Mouse (Mus musculus) small intestine, adult 2 months (tissue): ENCODE data around the gene Gm36079.
"Not testable (repeated sequence)": the region's sequence is repeated elsewhere in the genome, so short reads cannot be mapped to it uniquely, and the experiment has no call there.

Experiments used
- CTCF ChIP-seq: fragments of 200-500 bp; IDR thresholded peaks from 2 replicates; pipeline ENCODE4 v1.5.1; 2012; ENCODE audit warnings: low read depth, mild to moderate bottlenecking, control low read depth, inconsistent platforms, low read length, moderate library complexity, mixed read lengths; ENCODE audit not compliant: insufficient replicate concordance, insufficient read length; ENCODE audit errors: extremely low read depth
- POLR2A ChIP-seq: fragments of 200-500 bp; IDR thresholded peaks from 2 replicates; pipeline ENCODE4 v1.6.1; 2012; ENCODE audit warnings: low read depth, mild to moderate bottlenecking, control low read depth, inconsistent platforms, low read length, moderate library complexity

- not testable (repeated sequence) for TF ChIP-seq CTCF, POLR2A
These were observed 2.2 kb downstream of the Gm36079 start for GRCm38 (mm10) chr13:120024581-120024980.
